Mouse (Mus musculus): Measurements from ENCODE around the gene Olfr987.
"Not testable (repeated sequence)": the region's sequence is repeated elsewhere in the genome, so short reads cannot be mapped to it uniquely, and the experiment has no call there.

Gene Olfr987

GRCm38 (mm10) chr2:85339215-85339614 lies at the start of gene Olfr987:
Gene Olfr987 (minus strand): TSS chr2:85339315.
- not testable (repeated sequence) for DNase-seq (ENCODE audit: low read depth, low spot score)

- DNase-seq (ENCODE audit: low read depth, low spot score): not testable (repeated sequence)
Measured at GRCm38 (mm10) chr2:85363127-85363526, 24.0 kb upstream of the Olfr987 start, which contains the start of gene Olfr988. Gene Olfr988 (minus strand): TSS chr2:85363227.

- no peak for DNase-seq (ENCODE audit: low read depth, low spot score)
Measured at GRCm38 (mm10) chr2:85339972-85340371, 857 bp upstream of the Olfr987 start.

- DNase-seq (ENCODE audit: low read depth, low spot score): no peak
Measured at GRCm38 (mm10) chr2:85319106-85319505, 20.0 kb downstream of the Olfr987 start.

GRCm38 (mm10) chr2:85285406-85285805 lies 53.7 kb downstream of the Olfr987 start:
- no peak for DNase-seq (ENCODE audit: low read depth, low spot score)

- DNase-seq (ENCODE audit: low read depth, low spot score): no peak
Measured at GRCm38 (mm10) chr2:85284626-85285025, 54.5 kb downstream of the Olfr987 start.

GRCm38 (mm10) chr2:85283631-85284466 lies 55.3 kb downstream of the Olfr987 start:
- peak; percentile 14 for DNase-seq (ENCODE audit: low read depth, low spot score)

- no peak for DNase-seq (ENCODE audit: low read depth, low spot score)
Measured at GRCm38 (mm10) chr2:85281023-85281422, 58.1 kb downstream of the Olfr987 start.

Measured in WW6 (cell line).